Mouse (Mus musculus) urinary bladder, postnatal 4 days (tissue): ENCODE data around the gene Nat14.

Experiments used
- DNase-seq, 2 experiments: peaks; one replicate each; pipeline ENCODE4 v3.0.0; 2021 to 2022; ENCODE audit warnings: low spot score in 2 of 2

Nat14 gene

GRCm38 (mm10) chr7:4948386-4948785 lies 26.6 kb downstream of the Nat14 start:
- DNase-seq = no peak

DNA sequence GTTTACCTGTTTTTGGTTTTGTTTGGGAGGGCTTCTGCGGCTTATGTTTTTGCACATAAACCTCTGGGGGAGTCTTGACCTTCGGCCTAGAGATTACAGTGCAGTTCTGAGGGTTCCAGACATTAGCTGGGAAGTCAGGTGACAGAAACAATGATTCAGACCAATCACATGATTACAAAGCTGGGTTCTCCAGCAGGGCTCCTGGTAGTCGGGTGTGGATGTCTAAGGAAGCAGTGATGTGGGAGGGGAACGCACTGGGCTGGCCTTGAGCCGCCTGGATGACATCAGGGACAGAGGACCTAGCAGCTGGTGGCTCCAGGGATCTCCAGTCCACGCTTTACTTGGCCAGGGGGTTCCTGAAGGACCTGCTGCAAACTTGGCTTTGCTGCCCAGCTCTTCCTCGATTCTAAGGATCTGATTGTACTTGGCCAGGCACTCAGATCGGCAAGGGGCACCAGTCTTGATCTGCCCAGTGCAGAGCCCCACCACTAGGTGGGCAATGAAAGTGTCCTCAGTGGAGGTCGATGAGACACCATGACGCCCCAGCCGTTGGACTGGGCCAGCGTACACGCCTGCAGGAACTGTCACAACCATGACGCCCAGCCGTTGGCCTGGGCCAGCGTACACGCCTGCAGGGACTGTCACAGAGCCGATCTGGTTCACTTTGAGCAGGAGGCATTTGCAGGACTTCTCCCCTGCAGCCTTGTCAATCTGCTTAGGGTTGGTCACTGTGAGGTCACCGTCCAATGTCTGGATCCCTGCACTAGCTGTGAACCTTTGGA lies 28.9 kb downstream of the Nat14 start:
- DNase-seq = no peak

- no peak for DNase-seq
Observed at GRCm38 (mm10) chr7:4953815-4954445, 32.1 kb downstream of the Nat14 start.

- no peak for DNase-seq
Observed at GRCm38 (mm10) chr7:4957361-4957760, 35.5 kb downstream of the Nat14 start.

GRCm38 (mm10) chr7:4963527-4963926 lies 41.7 kb downstream of the Nat14 start:
- no peak for DNase-seq

DNA sequence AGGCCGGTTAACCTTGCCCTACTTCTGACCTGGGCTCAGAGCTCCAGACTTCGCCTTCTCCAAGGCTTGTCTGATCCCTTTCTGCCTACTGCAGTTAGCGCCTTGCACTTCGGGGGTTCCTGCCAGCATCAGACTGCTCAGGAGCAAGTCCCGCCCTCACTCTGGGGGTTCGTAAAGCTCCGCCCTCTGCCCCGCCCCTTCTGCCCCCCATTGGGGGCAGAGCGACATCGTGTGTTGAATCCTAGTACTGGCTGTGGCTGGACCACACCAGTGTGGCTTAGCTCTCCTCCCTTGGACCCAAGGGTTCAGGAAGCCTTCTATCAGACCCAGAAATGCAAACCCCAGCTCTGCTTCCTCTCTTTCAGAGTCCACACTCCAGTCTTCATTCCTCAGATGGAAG lies 42.4 kb downstream of the Nat14 start, which contains the start of gene Sbk2:
Sbk2 (minus strand) TSS at position 135 of the 400 bp plus-strand sequence.
- DNase-seq = peak; percentile 78 to 85

DNA sequence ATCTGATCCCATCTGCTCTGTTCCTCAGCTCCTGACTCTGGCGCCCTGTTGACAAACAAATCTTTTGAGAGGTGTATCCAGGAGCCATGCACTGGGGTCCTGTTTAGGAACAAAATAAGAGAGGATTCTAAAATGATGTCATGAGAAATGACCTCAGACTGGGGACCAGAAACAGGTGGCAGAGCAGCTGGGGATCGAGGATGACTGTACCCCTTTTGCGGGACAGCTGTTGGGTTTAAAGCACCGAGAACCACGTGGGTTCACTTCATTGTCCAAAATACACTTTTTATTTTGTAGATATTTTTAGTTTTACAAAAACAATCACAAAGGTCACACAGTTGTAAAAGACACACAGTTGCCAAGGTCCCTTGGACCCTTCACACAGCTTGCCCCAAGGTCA lies 43.2 kb downstream of the Nat14 start:
- no peak for DNase-seq

- DNase-seq = no peak
Observed at GRCm38 (mm10) chr7:4971068-4971467, 49.2 kb downstream of the Nat14 start, which contains the start of gene Sbk3. Sbk3 (minus strand) TSS chr7:4971168.

DNA sequence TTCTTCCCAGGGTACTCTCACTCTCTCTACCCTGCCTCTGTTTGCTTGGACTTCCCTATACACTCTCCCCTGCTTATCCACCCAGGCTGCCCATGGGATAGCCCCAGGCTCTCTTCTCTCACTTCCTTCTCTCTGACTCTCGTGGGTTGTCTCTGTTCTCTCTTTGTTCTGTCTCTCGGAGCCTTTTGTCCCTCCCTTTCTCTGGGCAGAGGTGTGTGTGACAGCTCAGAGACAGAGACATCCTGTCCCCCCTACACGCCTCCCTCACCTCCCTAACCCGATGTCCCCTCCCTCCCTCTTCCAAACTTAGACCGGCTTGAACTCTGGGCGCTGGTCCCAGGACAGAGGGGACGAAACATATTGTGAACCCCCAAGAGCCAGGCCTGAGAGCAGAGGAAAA lies 49.9 kb downstream of the Nat14 start:
- DNase-seq = no peak

DNA sequence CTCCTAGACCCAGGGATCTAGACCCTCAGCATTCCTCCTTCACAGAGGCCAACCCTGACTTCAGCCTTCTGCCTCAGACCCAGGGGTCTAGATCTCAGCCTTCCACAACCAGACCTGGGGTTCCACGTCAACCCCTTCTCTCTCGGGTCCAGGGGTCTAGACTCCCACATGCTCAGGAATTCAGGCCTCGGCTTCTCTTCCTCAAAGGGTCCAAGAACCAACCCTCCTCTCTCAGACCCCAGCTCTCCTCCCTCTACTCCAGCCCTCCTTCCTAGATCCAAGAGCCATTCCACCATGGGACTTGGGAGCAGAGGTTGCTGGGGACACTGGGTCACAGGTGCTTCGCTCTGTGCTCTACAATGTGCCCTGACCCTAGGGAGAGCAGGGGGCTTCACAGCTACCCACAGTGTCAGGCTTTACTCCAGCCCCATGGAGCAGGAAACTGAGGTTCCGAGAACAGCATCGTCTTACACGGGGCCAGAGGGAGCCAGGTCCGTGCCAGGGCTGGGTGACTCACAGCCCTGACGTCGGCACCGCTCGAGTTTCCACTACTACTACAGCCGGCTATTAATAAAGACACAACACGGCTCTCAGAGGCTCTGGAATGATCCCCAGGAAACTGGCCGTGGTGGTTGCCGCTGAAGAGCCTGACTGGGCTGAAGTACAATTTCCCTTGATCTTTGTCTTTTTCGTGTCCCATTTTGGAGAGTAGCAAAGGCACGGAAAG lies 50.7 kb downstream of the Nat14 start:
- DNase-seq = no peak
